Mouse (Mus musculus): Measurements from ENCODE around the gene Tyms.

Tyms gene

GRCm38 (mm10) chr5:30072825-30073821 lies at the start of gene Tyms:
TSS of gene Tyms (minus strand) at chr5:30073617.
- in situ Hi-C loops (cut with MboI, MseI): no loop called here

- in situ Hi-C loops (cut with MboI, MseI): no loop called here
These were observed 49.1 kb upstream of the Tyms start for GRCm38 (mm10) chr5:30122481-30122880.

GRCm38 (mm10) chr5:30120106-30120505 lies 46.7 kb upstream of the Tyms start:
- in situ Hi-C loops (cut with MboI, MseI): no loop called here

GRCm38 (mm10) chr5:30119163-30119562 lies 45.7 kb upstream of the Tyms start:
- in situ Hi-C loops (cut with MboI, MseI): no loop called here

DNA sequence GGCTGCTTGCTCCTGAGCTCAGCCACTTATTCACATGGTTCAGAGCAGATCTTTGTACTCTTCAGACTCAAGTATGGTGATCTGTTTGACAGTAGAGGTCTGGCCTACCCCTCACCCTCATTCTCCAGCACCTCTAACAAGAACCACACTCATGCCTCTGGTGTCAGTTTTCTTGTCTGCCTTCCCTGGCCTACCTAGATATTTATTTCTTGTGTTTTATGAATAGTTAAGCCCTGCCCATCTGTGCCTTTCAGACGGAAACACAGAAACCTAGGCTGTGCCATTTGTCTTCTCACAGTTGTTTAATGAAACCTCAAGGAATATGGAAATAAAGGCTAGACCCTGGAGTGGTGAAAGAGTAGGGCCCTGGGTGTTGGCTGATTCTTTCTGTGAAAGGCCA lies 44.6 kb upstream of the Tyms start:
- in situ Hi-C loops (cut with MboI, MseI): no loop called here

- in situ Hi-C loops (cut with MboI, MseI): no loop called here
These were observed 42.3 kb upstream of the Tyms start for GRCm38 (mm10) chr5:30115718-30116117.

- in situ Hi-C loops (cut with MboI, MseI): no loop called here
These were observed 41.3 kb upstream of the Tyms start for GRCm38 (mm10) chr5:30114761-30115140.

DNA sequence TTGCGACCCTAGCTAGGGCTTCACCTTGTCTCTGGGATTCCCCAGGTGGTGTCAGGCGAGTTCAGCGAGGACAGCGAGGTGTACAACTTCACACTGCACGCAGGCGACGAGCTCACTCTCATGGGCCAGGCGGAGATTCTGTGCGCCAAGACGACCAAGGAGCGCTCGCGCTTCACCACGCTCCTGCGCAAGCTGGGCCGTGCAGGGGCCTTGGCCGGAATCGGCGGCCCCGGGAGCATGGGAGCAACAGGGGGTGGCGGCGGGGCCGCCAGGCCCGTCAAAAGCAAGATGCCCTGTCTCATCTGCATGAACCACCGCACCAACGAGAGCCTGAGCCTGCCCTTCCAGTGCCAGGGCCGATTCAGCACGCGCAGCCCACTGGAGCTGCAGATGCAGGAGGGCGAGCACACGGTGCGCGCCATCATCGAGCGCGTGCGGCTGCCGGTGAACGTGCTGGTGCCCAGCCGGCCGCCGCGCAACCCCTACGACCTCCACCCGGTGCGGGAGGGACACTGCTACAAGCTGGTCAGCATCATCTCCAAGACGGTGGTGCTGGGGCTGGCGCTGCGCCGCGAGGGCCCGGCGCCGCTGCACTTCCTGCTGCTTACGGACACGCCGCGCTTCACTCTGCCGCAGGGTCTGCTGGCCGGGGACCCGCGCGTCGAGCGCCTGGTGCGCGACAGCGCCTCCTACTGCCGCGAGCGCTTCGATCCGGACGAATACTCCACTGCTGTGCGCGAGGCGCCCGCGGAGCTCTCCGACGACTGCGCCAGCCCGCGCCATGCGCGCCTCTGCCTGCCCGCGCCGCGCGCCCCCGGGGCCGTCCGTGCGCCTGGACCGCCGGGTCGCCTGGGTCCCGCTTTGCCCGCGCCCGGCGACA lies 40.7 kb upstream of the Tyms start:
- in situ Hi-C loops (cut with MboI, MseI): no loop called here

GRCm38 (mm10) chr5:30112533-30113068 lies 39.2 kb upstream of the Tyms start:
- in situ Hi-C loops (cut with MboI, MseI): no loop called here

- in situ Hi-C loops (cut with MboI, MseI): no loop called here
These were observed 38.4 kb upstream of the Tyms start for GRCm38 (mm10) chr5:30111771-30112170.

- in situ Hi-C loops (cut with MboI, MseI): no loop called here
These were observed 37.7 kb upstream of the Tyms start for GRCm38 (mm10) chr5:30111126-30111525.

- in situ Hi-C loops (cut with MboI, MseI): no loop called here
These were observed 37.1 kb upstream of the Tyms start for GRCm38 (mm10) chr5:30110371-30111060.

- in situ Hi-C loops (cut with MboI, MseI): no loop called here
These were observed 36.5 kb upstream of the Tyms start for GRCm38 (mm10) chr5:30109899-30110298.

- in situ Hi-C loops (cut with MboI, MseI): no loop called here
These were observed 34.8 kb upstream of the Tyms start for GRCm38 (mm10) chr5:30108233-30108632.

- in situ Hi-C loops (cut with MboI, MseI): no loop called here
These were observed 34.2 kb upstream of the Tyms start for GRCm38 (mm10) chr5:30107611-30108041.

- in situ Hi-C loops (cut with MboI, MseI): no loop called here
These were observed 33.8 kb upstream of the Tyms start for GRCm38 (mm10) chr5:30107186-30107585.

- in situ Hi-C loops (cut with MboI, MseI): no loop called here
These were observed 33.3 kb upstream of the Tyms start for GRCm38 (mm10) chr5:30106756-30107155.

- in situ Hi-C loops (cut with MboI, MseI): no loop called here
These were observed 32.4 kb upstream of the Tyms start, which contains the start of gene 3110082J24Rik for GRCm38 (mm10) chr5:30105668-30106300. TSS of gene 3110082J24Rik (minus strand) at chr5:30106086.

DNA sequence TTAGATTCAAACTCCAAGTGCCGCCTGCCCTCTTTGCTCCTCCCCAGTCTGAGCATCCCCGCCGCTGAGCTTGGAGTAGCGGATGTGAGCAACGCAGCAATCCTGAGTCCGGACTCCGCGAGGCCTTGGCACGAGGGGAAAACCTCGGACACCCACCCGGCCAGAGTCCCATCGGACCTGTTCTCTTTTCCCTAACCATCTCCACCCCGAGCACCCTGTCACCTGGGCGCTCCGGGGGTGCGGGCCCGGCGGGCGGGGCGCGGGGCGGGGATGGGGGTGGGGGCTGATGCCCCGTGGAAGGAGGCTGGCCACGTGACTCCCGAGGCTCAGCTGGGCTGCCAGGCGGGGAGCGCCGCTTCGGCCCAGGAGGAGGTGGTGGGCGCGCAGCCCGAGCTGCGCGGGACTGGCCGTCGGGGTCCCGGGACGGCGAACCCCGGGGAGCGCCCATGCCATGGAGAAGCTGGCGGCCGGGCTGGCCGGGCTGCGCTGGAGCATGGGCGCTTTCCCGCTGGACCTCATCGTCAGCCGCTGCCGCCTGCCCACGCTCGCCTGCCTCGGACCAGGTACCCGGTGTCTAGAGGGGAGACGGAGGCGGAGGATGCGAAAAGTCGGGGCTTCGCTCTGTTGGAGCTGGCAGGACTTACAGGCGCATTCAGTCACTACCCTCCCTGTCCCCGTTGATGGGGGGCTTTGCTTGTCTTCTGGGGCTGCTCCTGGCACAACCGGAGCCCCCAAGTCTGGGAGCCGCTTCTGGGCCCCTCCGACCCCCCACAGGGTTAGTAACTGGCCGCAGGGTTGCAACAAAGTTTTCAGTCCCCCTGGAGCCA lies 31.6 kb upstream of the Tyms start, which contains the start of gene Garem2:
TSS of gene Garem2 (plus strand) at position 321 of the 827 bp plus-strand sequence.
- in situ Hi-C loops (cut with MboI, MseI): no loop called here

DNA sequence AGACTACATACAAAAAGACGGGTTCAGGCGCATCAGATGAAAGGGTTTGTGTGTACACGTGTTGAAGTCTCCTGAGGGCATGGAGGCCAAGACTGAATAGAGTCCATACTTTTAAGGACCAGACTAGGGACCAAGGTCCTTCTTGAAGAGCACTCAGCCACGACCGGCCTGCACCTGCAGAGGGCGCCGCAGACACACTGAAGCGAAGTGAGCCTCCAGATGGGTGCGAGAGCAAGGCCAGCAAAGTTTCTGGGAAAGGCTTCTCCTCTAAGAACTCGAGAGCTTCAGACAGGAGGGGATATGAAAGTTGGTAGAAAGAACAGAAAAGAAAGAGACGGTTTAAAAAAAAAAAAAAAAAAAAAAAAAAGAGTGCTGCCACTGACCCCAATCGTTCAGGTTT lies 30.9 kb upstream of the Tyms start:
- in situ Hi-C loops (cut with MboI, MseI): no loop called here

Measured in regulatory T cell (primary cell).